Mouse (Mus musculus) urinary bladder, postnatal 36 days (tissue): ENCODE measurements at regions not wholly inside any gene's neighbourhood (a gene's known extent, or its start where the extent isn't known, plus 50 kb on each side); places are given as distances from the start of the nearest gene placed in this dataset.

ENCODE experiments used
- DNase-seq, 2 experiments: peaks; one replicate each; pipeline ENCODE4 v3.0.0; 2022; ENCODE audit warnings: low spot score in 2 of 2, mixed read lengths in 1 of 2

GRCm38 (mm10) chr9:87453261-87453660 lies 197.9 kb upstream of the Cep162 start:
- DNase-seq, result no peak

GRCm38 (mm10) chr9:87452571-87452970 lies 197.2 kb upstream of the Cep162 start:
- no peak for DNase-seq

DNA sequence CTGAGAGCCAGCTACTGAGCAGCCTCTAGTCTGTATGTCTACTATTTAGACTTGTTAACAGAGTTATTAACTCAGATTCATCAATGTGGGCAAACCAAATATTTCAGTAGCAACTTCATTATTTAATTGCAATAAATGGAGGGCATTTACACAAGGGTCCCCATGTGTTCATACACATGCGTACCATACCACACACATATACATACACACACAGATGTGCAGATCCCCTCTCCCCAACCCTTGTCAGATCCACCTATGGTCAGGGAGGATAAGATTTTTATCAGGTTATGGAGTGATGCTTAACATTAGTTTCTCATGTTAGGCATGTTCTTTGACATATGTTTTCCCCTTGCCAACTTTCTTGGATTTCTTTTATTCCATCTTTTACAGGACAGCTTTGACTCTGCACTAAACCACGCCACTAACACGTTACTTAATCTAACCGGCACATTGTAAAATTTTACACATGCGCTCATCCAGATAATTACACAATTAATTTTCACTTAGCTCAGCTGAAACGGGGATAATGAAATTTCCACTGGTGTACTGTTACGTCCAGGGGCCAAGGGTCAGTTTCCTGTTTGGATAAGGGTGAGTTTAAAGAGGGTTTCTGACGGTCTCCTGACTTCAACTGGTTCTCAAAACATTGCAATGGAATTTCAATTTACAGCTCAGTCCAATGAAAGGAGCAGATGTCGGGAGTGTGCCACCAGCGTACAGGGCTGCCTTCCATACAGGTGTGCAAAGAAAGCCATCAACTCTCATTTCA lies 188.3 kb upstream of the Cep162 start:
- no peak for DNase-seq

DNA sequence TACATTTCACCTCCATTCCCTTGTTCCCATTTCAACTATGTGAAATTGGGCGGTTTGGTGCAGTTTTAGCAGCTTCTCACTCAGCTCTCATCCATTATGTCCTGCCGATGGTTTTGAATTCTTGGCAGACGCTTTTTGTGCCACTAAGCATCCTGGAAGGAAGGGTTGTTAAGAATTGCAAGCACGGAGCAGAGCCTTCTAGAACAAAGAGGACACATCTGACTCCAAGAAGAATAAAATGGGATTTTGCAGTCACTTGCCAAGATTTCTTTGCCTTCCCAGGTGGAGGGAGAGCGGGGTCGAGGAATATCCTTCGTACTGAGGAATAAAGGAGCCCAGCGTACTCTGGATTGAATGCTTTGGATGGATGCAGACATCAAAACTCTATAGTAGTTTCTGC lies 176.7 kb upstream of the Cep162 start:
- no peak for DNase-seq

GRCm38 (mm10) chr9:87431523-87431922 lies 176.2 kb upstream of the Cep162 start:
- no peak for DNase-seq

DNA sequence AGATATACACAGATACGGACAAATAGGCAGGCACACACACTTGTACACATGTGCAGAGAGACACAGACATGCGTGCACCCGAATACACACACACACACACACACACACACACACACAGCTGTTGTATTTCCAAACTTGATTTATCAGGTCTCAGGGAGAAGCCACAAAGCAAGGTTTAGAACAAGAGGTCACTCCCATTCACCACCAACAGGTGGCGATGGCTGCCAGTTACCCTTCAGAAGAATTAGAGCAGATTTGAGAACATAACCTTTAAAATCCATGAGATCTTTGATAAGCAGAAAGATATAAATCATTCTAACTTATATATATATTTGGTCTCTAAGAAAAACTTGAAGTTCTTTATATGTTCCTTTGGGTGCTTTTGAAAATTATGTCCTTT lies 169.9 kb upstream of the Cep162 start:
- DNase-seq, result peak; percentile 23 to 31

- no peak for DNase-seq
Measured at GRCm38 (mm10) chr9:87421175-87421574, 165.8 kb upstream of the Cep162 start.

DNA sequence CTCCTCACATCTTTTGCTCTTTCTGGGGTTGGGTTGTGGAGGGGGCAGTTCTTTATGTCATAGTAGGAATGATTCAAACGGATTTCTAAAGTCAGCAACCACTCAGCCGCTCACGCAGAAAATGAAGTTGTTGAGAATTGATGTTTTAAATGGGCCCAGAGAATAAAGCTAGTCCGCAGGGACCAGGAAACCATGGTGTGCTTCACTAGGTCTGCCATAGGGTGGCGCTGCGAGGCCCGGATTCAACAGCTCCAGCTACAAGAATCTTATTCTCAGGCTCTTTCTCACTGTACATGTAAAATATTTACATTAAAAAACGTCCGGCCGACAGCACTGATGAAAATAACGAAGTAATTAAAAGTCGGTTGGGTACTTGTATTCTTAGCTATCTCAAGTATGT lies 164.0 kb upstream of the Cep162 start:
- DNase-seq, result peak; percentile 15 to 38

- no peak for DNase-seq
Measured at GRCm38 (mm10) chr9:87412894-87413293, 157.6 kb upstream of the Cep162 start.

DNA sequence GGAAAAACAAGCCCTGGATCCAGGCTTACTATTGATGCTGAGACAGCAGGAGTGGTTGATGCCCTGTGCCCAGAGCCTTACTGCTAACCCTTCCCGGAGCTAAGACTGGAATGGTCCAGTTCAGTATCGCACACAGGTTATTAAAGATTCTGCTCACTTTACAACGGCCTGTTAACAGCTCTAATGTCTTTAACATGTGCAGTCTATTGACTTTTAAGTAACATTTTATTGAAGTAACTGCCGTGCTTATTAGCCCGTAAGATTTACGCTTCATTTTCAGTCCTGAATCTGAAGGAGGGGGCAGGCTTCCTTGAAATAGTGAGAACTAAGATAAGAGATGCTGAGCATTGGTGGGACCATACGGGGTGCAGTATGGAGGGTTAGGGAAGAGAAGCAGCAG lies 155.7 kb upstream of the Cep162 start:
- no peak for DNase-seq

- no peak for DNase-seq
Measured at GRCm38 (mm10) chr9:87409736-87410135, 154.4 kb upstream of the Cep162 start.

GRCm38 (mm10) chr9:87408805-87409204 lies 153.5 kb upstream of the Cep162 start:
- DNase-seq, result no peak

DNA sequence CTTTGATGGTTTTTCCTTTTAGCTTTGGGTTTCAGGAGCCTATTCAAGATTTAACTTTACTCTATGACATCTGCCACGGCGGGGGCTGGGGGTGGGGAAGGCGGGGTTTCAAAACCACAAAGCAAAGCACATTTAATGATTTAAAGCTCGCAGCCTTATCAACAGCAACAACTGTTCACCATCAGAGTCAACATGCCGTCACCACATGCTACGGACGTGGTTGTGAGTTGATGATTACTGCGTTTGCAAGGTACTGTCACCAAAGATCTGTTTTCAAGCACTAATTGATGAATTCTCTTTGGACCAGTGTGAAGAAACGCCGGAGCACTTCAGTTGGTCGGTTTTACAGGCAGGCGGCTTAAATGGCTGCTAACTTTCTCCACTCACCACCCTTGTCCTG lies 151.1 kb upstream of the Cep162 start:
- no peak for DNase-seq

GRCm38 (mm10) chr9:87405115-87405720 lies 149.9 kb upstream of the Cep162 start:
- DNase-seq, result no peak

DNA sequence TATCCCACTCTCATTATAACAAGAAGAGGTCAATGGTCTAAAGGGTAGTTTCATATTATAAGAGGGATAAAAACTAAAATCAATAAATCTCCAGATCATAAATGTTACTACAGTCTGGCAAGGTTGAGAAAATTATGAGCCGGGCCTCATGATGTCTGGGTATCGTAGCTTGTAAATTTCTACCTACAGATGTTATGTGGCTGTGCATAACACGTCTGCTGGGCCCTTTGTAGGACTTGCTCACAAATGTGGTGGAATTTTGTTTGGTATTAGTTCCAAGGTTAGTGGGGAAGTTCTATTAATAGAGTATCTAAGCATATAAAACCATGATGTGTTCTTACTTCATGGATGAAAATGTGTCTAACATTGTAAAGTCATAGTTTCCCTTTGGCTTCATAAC lies 146.7 kb upstream of the Cep162 start:
- no peak for DNase-seq

- DNase-seq, result no peak
Measured at GRCm38 (mm10) chr9:87387516-87387915, 132.2 kb upstream of the Cep162 start.

GRCm38 (mm10) chr9:87383513-87383912 lies 128.2 kb upstream of the Cep162 start:
- DNase-seq, result no peak

DNA sequence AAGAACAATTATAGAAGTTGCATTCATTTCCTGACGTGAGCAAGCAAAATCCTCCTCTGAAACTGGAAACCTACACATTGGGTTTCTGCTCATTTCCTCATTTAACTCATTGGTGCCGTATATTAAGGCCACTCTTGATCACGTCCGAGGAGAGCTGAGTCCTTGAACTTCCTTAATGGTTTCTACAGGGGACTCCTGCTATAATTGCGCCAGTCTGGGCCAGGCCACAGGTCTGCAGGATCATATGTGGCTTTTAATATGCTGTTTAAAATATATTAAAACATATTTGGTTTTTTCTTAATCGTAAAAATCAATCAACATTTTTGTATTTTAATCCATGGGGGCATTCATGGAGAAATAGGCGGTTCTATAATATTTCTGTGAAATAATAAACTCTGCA lies 122.6 kb upstream of the Cep162 start:
- no peak for DNase-seq

GRCm38 (mm10) chr9:87376731-87377310 lies 121.5 kb upstream of the Cep162 start:
- no peak for DNase-seq

GRCm38 (mm10) chr9:87372251-87372905 lies 117.0 kb upstream of the Cep162 start:
- DNase-seq, result no peak

DNA sequence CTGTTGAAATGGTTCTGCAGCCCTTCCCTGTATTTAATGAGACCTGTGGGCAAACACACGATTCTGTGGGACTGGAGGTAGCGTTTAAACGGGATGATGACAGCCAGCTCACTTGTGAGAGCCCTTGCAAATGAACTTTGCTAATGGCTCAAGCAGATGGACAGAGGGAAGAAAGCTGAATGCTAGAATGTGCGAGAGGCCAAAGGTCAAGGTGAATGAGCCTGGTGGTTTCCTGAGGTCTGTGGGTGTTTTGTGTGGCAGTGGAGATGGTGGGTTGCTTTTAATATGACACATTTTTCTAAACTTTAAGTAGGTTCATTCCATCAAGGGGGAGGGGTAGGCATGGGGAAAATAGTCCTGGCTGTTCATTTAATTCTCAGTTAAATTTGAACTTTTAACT lies 113.7 kb upstream of the Cep162 start:
- DNase-seq, result no peak

DNA sequence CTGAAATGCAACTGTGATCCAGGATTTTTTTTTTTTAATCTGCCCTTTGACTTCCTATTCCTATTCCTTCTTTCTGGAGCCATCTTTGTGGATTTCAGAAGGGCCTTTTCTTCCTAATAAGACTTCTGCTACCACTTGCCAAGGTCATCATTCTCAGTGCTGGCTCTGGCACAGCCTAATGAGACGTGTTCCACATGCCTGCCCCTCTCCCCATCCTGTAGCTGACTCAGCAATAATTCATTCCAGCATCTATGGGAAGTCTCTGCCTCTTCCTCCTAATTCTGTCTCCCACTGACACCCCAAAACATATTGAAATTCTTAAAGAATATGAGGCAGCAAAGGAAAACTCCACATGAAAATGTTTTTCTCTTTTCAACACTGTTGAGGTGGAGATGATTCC lies 91.7 kb upstream of the Cep162 start:
- no peak for DNase-seq
